Mouse (Mus musculus): ENCODE measurements around the gene Tmem135.

Tmem135 gene

DNA sequence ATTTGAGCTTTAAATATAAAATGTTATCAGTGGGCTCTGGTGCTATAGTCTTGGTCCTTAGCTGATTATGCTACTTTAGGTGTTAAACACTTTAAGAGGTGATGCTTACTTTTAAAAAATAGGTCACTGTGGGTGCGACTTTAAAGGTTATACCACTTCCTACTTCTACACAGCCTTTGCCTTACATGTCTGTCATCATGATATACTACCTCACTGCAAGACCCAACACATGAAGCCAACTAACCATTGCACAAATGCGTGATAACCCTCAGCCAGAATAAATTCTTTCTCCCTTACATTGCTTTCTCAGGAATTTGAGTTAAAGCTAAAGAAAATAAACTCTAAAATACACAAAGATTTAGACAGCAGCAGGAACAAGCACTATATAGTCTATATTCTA is 150.7 kb downstream of the Tmem135 start:
- no peak for DNase-seq (ENCODE audit: low read depth, low spot score)

DNA sequence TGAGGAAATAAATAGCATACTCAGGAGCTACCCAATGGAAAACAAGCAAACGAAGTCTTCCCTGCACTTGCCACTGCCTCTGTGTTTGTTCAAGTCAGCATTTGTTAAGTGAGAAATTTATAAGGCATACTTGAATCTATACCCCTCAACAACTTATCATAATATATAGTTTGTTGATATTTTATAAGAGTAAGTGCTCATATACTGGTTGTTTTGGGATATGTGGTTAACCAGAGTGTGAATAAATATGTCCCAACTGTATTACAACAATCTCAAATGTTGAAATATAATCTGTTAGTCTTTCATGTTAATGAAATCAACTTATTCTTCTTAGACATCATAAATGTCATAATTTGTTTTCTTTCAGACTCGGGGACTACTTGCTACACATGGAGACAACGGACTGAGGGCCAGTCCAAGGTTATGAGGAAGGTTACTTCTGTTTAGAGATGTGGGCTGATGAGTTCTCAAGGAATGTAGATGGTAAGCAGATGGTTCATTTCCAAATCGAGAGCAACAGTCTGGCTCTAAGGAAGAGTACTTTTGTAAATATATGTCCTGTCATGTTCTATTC is 152.1 kb downstream of the Tmem135 start:
- no peak for DNase-seq (ENCODE audit: low read depth, low spot score)

- DNase-seq (ENCODE audit: low read depth, low spot score) = peak; percentile 18
These were observed 155.7 kb downstream of the Tmem135 start for GRCm38 (mm10) chr7:89248135-89248850.

GRCm38 (mm10) chr7:89247012-89247710 is 156.9 kb downstream of the Tmem135 start:
- DNase-seq (ENCODE audit: low read depth, low spot score) = no peak

- no peak for DNase-seq (ENCODE audit: low read depth, low spot score)
These were observed 161.5 kb downstream of the Tmem135 start for GRCm38 (mm10) chr7:89242565-89242964.

DNA sequence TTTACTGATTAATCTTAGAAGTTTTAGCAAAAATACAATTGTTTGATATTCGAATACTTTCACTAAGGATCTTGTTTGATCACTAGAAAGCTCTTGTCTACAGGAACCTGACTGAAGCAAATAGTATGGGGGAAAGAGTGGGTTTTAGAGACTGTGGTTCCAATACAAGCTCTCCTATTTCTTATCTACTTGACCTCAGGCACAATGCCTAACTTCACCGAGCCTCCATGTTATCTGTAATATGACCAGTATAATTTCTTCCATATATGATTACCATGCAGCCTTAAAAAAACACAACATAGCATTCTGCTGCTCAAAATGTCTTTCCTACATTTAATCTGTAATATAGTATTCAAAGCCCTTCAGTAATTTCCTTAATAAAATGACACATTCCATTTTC is 161.9 kb downstream of the Tmem135 start:
- DNase-seq (ENCODE audit: low read depth, low spot score) = no peak

GRCm38 (mm10) chr7:89239592-89239991 is 164.4 kb downstream of the Tmem135 start:
- DNase-seq (ENCODE audit: low read depth, low spot score) = no peak

GRCm38 (mm10) chr7:89236592-89236991 is 167.4 kb downstream of the Tmem135 start:
- no peak for DNase-seq (ENCODE audit: low read depth, low spot score)

DNA sequence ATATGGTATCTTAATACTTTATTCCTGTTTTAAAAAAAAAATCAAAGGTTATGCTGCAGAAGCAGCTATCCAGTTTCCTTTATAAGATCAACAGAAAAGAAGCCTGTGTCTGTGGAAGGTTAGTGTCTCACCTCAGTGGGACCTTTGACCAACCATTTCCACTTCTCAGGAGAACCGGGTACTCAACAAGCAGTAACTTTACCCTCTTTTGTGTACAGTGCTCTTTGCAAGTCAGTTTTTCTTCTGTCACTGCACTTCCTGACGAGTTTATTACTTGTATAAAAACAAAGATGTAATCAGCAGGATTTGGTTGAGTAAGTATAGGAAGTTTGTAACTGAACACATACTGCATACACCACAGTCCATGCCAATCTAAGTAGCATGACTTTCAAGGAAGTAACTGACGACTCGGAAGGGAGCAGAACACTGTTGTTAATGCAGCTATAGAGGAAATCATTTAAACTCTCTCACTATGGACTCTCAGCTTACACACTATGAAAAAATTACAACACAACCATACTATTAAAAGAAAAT is 168.0 kb downstream of the Tmem135 start:
- DNase-seq (ENCODE audit: low read depth, low spot score) = no peak

DNA sequence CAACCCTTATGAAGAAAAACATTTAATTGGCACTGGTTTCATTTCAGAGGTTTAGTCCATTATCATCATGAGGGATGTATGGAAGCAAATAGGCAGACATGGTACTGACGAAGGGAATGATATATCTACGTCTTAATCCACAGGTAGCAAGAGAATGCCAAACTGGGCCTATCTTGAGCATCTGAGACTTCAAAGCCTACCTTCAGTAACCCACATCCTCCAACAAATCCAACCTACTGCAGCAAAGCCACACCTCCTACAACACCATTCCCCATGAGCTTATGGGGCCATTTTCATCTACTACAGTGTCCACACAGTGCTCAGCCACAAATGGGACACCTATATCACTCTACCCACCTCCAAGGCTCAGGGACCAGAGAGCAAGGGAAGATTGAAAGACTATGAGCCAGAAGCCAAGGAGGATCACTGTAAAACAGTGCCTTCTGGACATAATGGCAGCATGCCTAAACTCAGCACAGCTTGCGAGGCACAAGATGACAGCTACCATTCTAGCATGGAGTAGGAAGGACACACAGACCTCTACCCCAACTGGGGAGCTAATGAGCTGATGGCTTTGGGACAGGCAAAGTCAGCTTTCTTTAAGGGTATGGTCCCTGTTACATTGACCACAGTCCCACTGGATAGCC is 171.4 kb downstream of the Tmem135 start:
- DNase-seq (ENCODE audit: low read depth, low spot score) = no peak

- DNase-seq (ENCODE audit: low read depth, low spot score) = no peak
These were observed 172.7 kb downstream of the Tmem135 start for GRCm38 (mm10) chr7:89231200-89231790.

GRCm38 (mm10) chr7:89222609-89223008 is 181.4 kb downstream of the Tmem135 start:
- no peak for DNase-seq (ENCODE audit: low read depth, low spot score)

GRCm38 (mm10) chr7:89216628-89217027 is 187.4 kb downstream of the Tmem135 start:
- no peak for DNase-seq (ENCODE audit: low read depth, low spot score)

DNA sequence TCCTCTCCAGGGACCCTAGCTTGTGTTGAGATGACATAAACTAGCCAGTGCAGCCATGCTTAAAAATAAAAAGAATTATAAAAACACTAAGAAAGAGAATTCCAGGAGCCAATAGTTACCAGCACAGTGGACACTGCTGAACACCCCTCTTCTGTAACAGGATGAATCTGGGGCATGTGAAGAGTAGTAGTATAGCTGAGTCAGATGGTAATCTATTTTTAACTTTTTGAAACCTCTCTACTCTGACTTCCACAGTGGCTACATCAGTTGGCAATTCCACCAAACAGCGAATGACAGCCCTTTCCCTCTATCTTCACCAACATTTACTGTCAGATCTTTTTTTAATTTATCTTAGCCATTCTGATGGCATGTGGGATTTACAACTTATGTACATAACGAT is 187.9 kb downstream of the Tmem135 start:
- DNase-seq (ENCODE audit: low read depth, low spot score) = no peak

GRCm38 (mm10) chr7:89215714-89216113 is 188.3 kb downstream of the Tmem135 start:
- DNase-seq (ENCODE audit: low read depth, low spot score) = no peak

DNA sequence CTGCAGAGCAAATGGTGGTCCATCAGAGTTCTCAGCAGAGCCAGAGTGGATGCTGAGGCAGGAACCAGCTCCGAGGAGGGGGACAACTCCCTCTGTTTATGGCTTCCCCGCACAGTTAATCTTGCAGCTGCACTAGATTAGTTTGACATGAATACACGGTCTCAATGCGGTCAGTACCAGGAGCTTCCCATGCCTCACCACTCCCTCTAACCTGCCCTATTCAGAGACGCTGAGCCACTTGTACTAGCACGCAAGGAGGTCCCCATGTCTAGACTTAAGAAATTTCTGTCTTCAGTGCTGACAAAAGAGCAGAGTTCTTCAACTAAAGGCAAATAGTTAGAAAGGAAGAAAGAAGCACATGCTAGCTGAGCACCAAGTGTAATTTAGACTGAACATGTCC is 193.5 kb downstream of the Tmem135 start:
- no peak for DNase-seq (ENCODE audit: low read depth, low spot score)

GRCm38 (mm10) chr7:89206165-89206564 is 197.9 kb downstream of the Tmem135 start:
- DNase-seq (ENCODE audit: low read depth, low spot score) = no peak

DNA sequence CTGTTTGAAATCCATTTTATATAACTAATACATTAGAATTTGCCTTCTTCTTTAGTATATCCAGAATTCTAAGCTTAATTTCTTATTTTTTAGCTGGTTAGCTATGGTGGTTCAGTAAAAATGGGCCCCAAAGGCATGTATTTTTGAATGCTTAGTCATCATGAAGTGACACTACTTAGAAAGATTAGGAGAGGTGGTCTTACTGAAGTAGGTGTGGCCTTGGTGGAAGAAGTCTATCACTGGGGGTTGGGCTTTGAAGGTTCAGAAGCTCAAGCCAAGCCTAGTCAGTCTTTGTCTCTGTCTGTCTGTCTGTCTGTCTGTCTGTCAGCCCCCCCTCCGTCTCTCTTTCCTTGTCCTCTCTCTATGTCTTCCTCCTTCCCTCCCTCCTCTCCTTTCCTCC is 198.6 kb downstream of the Tmem135 start:
- no peak for DNase-seq (ENCODE audit: low read depth, low spot score)

DNA sequence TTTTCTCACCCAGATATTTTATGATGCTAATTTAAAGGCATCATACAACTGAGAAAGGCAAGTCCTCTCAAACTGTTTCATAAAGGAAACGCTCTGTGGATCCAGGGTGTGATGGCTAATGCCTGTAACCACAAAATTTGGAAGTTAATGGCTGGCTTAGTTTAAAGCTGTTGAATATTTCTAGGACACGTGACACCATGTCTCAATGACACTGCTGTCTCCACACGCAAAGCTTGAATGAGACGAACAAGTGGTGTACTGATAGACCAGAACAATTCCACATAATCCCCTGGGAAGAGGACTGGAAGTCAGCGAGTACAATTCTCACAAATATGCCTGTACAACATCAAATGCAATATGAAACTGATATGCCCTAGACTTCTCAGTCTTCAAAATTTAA is 200.9 kb downstream of the Tmem135 start:
- no peak for DNase-seq (ENCODE audit: low read depth, low spot score)

- no peak for DNase-seq (ENCODE audit: low read depth, low spot score)
These were observed 202.1 kb downstream of the Tmem135 start for GRCm38 (mm10) chr7:89201954-89202353.

- no peak for DNase-seq (ENCODE audit: low read depth, low spot score)
These were observed 205.5 kb downstream of the Tmem135 start for GRCm38 (mm10) chr7:89198499-89198898.

GRCm38 (mm10) chr7:89193459-89193858 is 210.6 kb downstream of the Tmem135 start:
- DNase-seq (ENCODE audit: low read depth, low spot score) = no peak
